Mouse (Mus musculus): ENCODE measurements around the gene C3ar1.

GRCm38 (mm10) chr6:122801801-122802514 is 54.0 kb downstream of the C3ar1 start:
- TF ChIP-seq CTCF (IDR thresholded peaks at IDR 0.05; ENCODE audit: borderline replicate concordance, extremely low read depth, insufficient read depth, insufficient read length), result no peak
- no peak for TF ChIP-seq POLR2A (IDR thresholded peaks at IDR 0.05; ENCODE audit: borderline replicate concordance, extremely low read depth, insufficient read depth, insufficient read length, poor library complexity, severe bottlenecking)

All from brain, embryonic 14.5 days (tissue).